Mouse (Mus musculus): ENCODE results near the gene Tspo2.

Tspo2 gene

GRCm38 (mm10) chr17:48417521-48417920 is 33.8 kb downstream of the Tspo2 start:
- in situ Hi-C loops (cut with MboI), result loop anchor here (5.0 kb wide), 1 partner anchor 185 kb away; no protein-coding TSS in a partner anchor

GRCm38 (mm10) chr17:48416425-48417195 is 34.7 kb downstream of the Tspo2 start:
- in situ Hi-C loops (cut with MboI), result loop anchor here (5.0 kb wide), 1 partner anchor 186 kb away; no protein-coding TSS in a partner anchor

- in situ Hi-C loops (cut with MboI), result loop anchor here (5.0 kb wide), 1 partner anchor 186 kb away; no protein-coding TSS in a partner anchor
These were observed 35.3 kb downstream of the Tspo2 start for GRCm38 (mm10) chr17:48416011-48416410.

GRCm38 (mm10) chr17:48411241-48411640 is 40.1 kb downstream of the Tspo2 start:
- in situ Hi-C loops (cut with MboI), result no loop called here

- in situ Hi-C loops (cut with MboI), result no loop called here
These were observed 41.0 kb downstream of the Tspo2 start for GRCm38 (mm10) chr17:48410299-48410785.

- in situ Hi-C loops (cut with MboI), result no loop called here
These were observed 41.7 kb downstream of the Tspo2 start, which contains the start of the genes Nfya and Oard1 for GRCm38 (mm10) chr17:48409380-48410298. TSS of gene Nfya (minus strand) at chr17:48409906. TSS of gene Oard1 (plus strand) at chr17:48410014.

GRCm38 (mm10) chr17:48408526-48409291 is 42.6 kb downstream of the Tspo2 start:
- in situ Hi-C loops (cut with MboI), result no loop called here

- in situ Hi-C loops (cut with MboI), result no loop called here
These were observed 43.3 kb downstream of the Tspo2 start for GRCm38 (mm10) chr17:48407910-48408525.

GRCm38 (mm10) chr17:48407154-48407553 is 44.2 kb downstream of the Tspo2 start:
- in situ Hi-C loops (cut with MboI), result no loop called here

- in situ Hi-C loops (cut with MboI), result no loop called here
These were observed 46.6 kb downstream of the Tspo2 start for GRCm38 (mm10) chr17:48404706-48405105.

GRCm38 (mm10) chr17:48403848-48404247 is 47.5 kb downstream of the Tspo2 start:
- in situ Hi-C loops (cut with MboI), result no loop called here

- in situ Hi-C loops (cut with MboI), result no loop called here
These were observed 48.6 kb downstream of the Tspo2 start for GRCm38 (mm10) chr17:48402751-48403150.

GRCm38 (mm10) chr17:48401710-48402109 is 49.6 kb downstream of the Tspo2 start:
- in situ Hi-C loops (cut with MboI), result no loop called here

Measured in mature B cell (primary cell).